Mouse (Mus musculus): ENCODE measurements around the gene H2-DMb2. TPM values are rescaled to one million over a fixed set of nuclear protein-coding genes. Genes with fewer than 3 reads are reported as not detected.
"Not testable (repeated sequence)": the region's sequence is repeated elsewhere in the genome, so short reads cannot be mapped to it uniquely, and the experiment has no call there.

The H2-DMb2 gene
- polyA plus RNA-seq, 1 experiment = 3.0 TPM

- no peak overlapping the region for H3K4me3 ChIP-seq (ENCODE audit: insufficient read depth, low read length)
- no peak for TF ChIP-seq POLR2A (IDR thresholded peaks at IDR 0.05; ENCODE audit: borderline replicate concordance, low read depth, low read length)
- no peak for TF ChIP-seq CTCF (IDR thresholded peaks at IDR 0.05; ENCODE audit: low read depth, low read length)
- H3K4me1 ChIP-seq (ENCODE audit: control insufficient read depth, insufficient read depth, low read length) = peaks cover 8% of the 10 kb centered on the region
- no peak overlapping the region for H3K27ac ChIP-seq (ENCODE audit: insufficient read depth, low read depth, low read length)
These were observed 9.8 kb upstream of the H2-DMb2 start for GRCm38 (mm10) chr17:34133289-34133688.

DNA sequence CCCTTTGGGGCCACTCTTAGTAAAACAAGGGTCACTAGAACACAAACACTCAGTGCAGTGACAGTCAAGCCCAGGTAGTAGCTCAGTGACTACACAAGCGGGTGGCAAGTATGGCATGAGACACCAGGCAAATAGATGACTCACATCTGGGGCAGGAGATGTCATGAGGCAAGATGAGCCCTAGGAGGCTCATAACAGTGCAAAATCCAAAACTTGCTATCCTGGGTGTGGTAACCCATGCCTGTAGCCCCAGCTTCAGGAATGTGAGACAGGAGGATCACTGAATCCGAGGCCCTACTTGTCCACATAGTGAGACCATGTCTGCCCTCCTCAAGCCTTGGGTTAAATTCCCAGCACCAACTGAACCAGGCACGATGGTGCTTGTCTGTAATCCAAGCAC lies 8.7 kb upstream of the H2-DMb2 start:
- Histone ChIP-seq H3K4me1 (ENCODE audit: control insufficient read depth, insufficient read depth, low read length) (peaks cover 8% of the 10 kb centered on the region), H3K4me3 (ENCODE audit: insufficient read depth, low read length) (no peak overlapping the region), H3K27ac (ENCODE audit: insufficient read depth, low read depth, low read length) (no peak overlapping the region)
- TF ChIP-seq POLR2A (IDR thresholded peaks at IDR 0.05; ENCODE audit: borderline replicate concordance, low read depth, low read length) (no peak), CTCF (IDR thresholded peaks at IDR 0.05; ENCODE audit: low read depth, low read length) (no peak)

DNA sequence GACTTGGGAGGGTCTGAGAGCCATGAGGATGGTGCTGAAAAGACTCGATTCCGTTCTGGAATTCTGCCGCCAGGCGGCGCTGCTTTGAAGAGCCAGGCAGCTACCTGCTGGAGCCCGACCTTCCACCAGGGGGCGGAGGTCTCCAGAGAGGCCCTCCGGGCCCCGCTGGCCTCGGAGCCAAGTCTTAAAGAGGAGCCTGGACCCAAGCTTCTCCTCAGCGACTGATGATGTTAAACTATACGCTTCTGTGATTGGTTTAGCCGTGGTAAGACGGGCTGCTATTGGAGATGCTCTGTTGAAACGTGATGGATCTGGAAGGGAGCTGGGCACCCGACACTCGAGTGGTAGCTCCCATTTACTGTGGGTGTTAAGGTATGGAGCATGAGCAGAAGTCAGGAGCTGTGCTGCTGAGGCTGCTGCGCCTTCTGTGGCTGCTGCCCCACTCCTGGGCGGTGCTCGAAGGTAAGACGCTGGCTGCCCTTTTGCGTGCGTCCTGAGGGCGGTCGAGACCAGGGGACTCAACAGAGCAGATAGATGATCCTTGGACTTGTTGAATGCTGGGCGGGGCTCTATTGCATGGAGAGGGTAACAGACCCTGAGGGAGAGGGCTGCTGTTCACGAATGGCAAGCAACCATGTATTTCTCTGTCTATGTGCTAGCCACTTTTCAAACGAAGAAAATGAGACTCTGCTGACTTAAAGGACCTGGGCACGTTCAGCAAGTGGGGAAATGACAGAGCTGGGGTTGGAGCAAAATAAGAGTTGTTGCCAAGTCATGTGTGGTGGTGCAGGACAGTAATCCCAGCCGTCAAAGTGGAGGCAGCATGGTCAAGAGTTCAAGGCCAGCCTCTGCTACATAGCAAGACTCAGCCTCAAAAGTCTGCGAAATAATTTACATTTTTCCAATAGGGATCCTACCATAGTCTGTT lies 7.5 kb upstream of the H2-DMb2 start:
- H3K27ac ChIP-seq (ENCODE audit: insufficient read depth, low read depth, low read length) = no peak overlapping the region
- TF ChIP-seq CTCF (IDR thresholded peaks at IDR 0.05; ENCODE audit: low read depth, low read length) = peak; percentile 100
- TF ChIP-seq POLR2A (IDR thresholded peaks at IDR 0.05; ENCODE audit: borderline replicate concordance, low read depth, low read length) = no peak
- H3K4me3 ChIP-seq (ENCODE audit: insufficient read depth, low read length) = peak overlapping the region; percentile 53
- H3K4me1 ChIP-seq (ENCODE audit: control insufficient read depth, insufficient read depth, low read length) = peaks cover 8% of the 10 kb centered on the region

DNA sequence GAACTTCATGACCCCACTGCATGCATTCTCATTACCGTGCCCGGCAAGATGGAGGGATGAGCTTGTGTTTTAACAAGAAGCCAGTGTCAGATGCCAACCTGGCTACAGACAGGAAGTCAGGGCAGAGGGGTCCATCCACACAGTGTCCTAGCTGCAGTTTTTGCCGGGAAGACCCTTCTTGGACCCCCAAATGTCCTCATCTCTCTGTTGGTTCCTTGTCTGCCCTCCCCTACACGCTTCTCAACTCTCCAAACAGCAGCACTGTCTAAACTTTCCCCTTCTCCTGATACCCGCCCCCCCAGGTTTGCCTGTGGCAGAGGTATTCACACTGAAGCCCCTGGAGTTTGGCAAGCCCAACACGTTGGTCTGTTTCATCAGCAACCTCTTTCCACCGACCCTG lies 5.5 kb upstream of the H2-DMb2 start:
- TF ChIP-seq POLR2A (IDR thresholded peaks at IDR 0.05; ENCODE audit: borderline replicate concordance, low read depth, low read length) (no peak), CTCF (IDR thresholded peaks at IDR 0.05; ENCODE audit: low read depth, low read length) (no peak)
- H3K4me3 ChIP-seq (ENCODE audit: insufficient read depth, low read length) = no peak overlapping the region
- no peak overlapping the region for H3K27ac ChIP-seq (ENCODE audit: insufficient read depth, low read depth, low read length)
- peaks cover 19% of the 10 kb centered on the region for H3K4me1 ChIP-seq (ENCODE audit: control insufficient read depth, insufficient read depth, low read length)

GRCm38 (mm10) chr17:34138655-34139054 lies 4.5 kb upstream of the H2-DMb2 start:
- Histone ChIP-seq H3K27ac (ENCODE audit: insufficient read depth, low read depth, low read length) (no peak overlapping the region), H3K4me3 (ENCODE audit: insufficient read depth, low read length) (no peak overlapping the region), H3K4me1 (ENCODE audit: control insufficient read depth, insufficient read depth, low read length) (peaks cover 26% of the 10 kb centered on the region)
- TF ChIP-seq CTCF (IDR thresholded peaks at IDR 0.05; ENCODE audit: low read depth, low read length) (no peak), POLR2A (IDR thresholded peaks at IDR 0.05; ENCODE audit: borderline replicate concordance, low read depth, low read length) (no peak)

- no peak overlapping the region for H3K27ac ChIP-seq (ENCODE audit: insufficient read depth, low read depth, low read length)
- peaks cover 30% of the 10 kb centered on the region for H3K4me1 ChIP-seq (ENCODE audit: control insufficient read depth, insufficient read depth, low read length)
- TF ChIP-seq POLR2A (IDR thresholded peaks at IDR 0.05; ENCODE audit: borderline replicate concordance, low read depth, low read length) (no peak), CTCF (IDR thresholded peaks at IDR 0.05; ENCODE audit: low read depth, low read length) (no peak)
- H3K4me3 ChIP-seq (ENCODE audit: insufficient read depth, low read length) = no peak overlapping the region
These were observed 3.7 kb upstream of the H2-DMb2 start for GRCm38 (mm10) chr17:34139416-34139815.

- Histone ChIP-seq H3K4me3 (ENCODE audit: insufficient read depth, low read length) (no peak overlapping the region), H3K4me1 (ENCODE audit: control insufficient read depth, insufficient read depth, low read length) (peaks cover 27% of the 10 kb centered on the region), H3K27ac (ENCODE audit: insufficient read depth, low read depth, low read length) (no peak overlapping the region)
- no peak for TF ChIP-seq CTCF (IDR thresholded peaks at IDR 0.05; ENCODE audit: low read depth, low read length)
- TF ChIP-seq POLR2A (IDR thresholded peaks at IDR 0.05; ENCODE audit: borderline replicate concordance, low read depth, low read length) = no peak
These were observed 2.9 kb upstream of the H2-DMb2 start for GRCm38 (mm10) chr17:34140240-34140639.

DNA sequence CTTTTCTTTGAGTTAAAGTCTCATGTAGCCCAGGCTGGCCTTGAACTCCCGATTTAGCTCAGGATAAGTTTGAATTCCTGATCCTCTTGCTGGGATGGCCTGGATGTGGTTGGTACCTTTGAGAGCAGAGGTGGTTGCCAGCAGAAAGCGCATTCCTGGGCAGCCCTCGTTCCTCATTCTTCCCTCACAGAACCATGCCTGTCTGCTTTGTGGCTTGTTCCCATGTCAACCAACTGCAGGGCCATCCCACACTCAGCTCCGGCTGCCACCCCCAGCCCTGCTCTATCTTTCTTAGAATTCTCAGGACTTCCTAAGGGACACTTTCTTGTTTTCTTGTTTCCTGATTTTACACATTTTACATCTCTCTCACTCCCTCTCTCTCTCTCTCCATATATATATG lies 1.7 kb upstream of the H2-DMb2 start:
- TF ChIP-seq POLR2A (IDR thresholded peaks at IDR 0.05; ENCODE audit: borderline replicate concordance, low read depth, low read length) (no peak), CTCF (IDR thresholded peaks at IDR 0.05; ENCODE audit: low read depth, low read length) (no peak)
- H3K27ac ChIP-seq (ENCODE audit: insufficient read depth, low read depth, low read length) = no peak overlapping the region
- no peak overlapping the region for H3K4me3 ChIP-seq (ENCODE audit: insufficient read depth, low read length)
- peaks cover 25% of the 10 kb centered on the region for H3K4me1 ChIP-seq (ENCODE audit: control insufficient read depth, insufficient read depth, low read length)

DNA sequence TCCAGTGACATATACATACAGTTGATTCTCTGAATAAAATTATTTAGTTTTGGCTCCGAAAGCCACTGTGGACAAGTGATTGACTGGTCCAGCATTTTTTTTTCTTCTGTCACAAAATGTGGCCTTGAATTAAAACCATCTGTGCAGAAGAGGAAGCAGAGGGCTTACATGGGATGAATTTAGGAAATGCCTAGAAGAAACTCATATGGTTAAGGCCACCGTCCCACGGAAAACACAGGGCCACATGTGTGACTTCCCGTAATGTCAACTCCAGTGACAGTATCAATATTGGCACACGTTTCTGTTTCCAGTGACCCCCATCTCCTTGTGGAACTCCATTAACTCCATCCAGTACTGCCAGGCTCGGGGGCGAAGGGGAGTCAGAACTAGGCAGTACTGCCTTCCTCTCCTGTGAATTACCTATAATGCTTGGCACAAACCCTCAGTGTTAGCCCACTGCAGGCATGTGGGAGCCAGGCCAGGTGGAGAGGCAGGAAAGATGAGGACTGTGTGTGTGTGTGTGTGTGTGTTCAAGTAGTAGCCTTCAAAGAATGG lies 574 bp upstream of the H2-DMb2 start:
- peak overlapping the region; percentile 94 for H3K27ac ChIP-seq (ENCODE audit: insufficient read depth, low read depth, low read length)
- H3K4me1 ChIP-seq (ENCODE audit: control insufficient read depth, insufficient read depth, low read length) = peaks cover 25% of the 10 kb centered on the region
- TF ChIP-seq CTCF (IDR thresholded peaks at IDR 0.05; ENCODE audit: low read depth, low read length) = no peak
- peak overlapping the region; percentile 5; the same call in 1 of the 2 replicates for H3K4me3 ChIP-seq (ENCODE audit: insufficient read depth, low read length)

- Histone ChIP-seq H3K4me1 (ENCODE audit: control insufficient read depth, insufficient read depth, low read length) (peaks cover 25% of the 10 kb centered on the region), H3K27ac (ENCODE audit: insufficient read depth, low read depth, low read length) (peak overlapping the region; percentile 94), H3K4me3 (ENCODE audit: insufficient read depth, low read length) (peak overlapping the region; percentile 28; the same call in 1 of the 2 replicates)
- TF ChIP-seq CTCF (IDR thresholded peaks at IDR 0.05; ENCODE audit: low read depth, low read length) (no peak), POLR2A (IDR thresholded peaks at IDR 0.05; ENCODE audit: borderline replicate concordance, low read depth, low read length) (no peak)
These were observed 354 bp downstream of the H2-DMb2 start for GRCm38 (mm10) chr17:34143461-34143860.

- H3K4me1 ChIP-seq (ENCODE audit: control insufficient read depth, insufficient read depth, low read length) = peaks cover 25% of the 10 kb centered on the region
- not testable (repeated sequence) for H3K4me3 ChIP-seq (ENCODE audit: insufficient read depth, low read length); H3K27ac ChIP-seq (ENCODE audit: insufficient read depth, low read depth, low read length)
These were observed 1.1 kb downstream of the H2-DMb2 start for GRCm38 (mm10) chr17:34144221-34144620.

All from bone marrow macrophage, adult 2 months (primary cell).